Mouse (Mus musculus) heart, embryonic 15.5 days (tissue): ENCODE results near the gene Gfod1. TPM values are rescaled to one million over a fixed set of nuclear protein-coding genes. Genes with fewer than 3 reads are reported as not detected.

Experiments used
- ATAC-seq: fragments of 200-750 bp; cut with Nextera tagmentation; replicated peaks from 2 replicates; pipeline ENCODE4 v1.8.0; 2017; ENCODE audit warnings: low read depth, moderate TSS enrichment; ENCODE audit not compliant: insufficient number of reproducible peaks, insufficient read depth, low FRiP score
- H3K27ac ChIP-seq: fragments of 300-500 bp; sonication (generic); 2 replicates; pipeline ENCODE4 v1.5.1; 2015; ENCODE audit warnings: mild to moderate bottlenecking, inconsistent platforms
- H3K27me3 ChIP-seq: fragments of 300-500 bp; sonication (generic); 2 replicates; pipeline ENCODE4 v1.6.1; 2015; ENCODE audit warnings: inconsistent platforms
- H3K36me3 ChIP-seq: fragments of 300-500 bp; sonication (generic); 2 replicates; pipeline ENCODE4 v1.6.1; 2015; ENCODE audit warnings: mild to moderate bottlenecking, inconsistent platforms
- H3K4me1 ChIP-seq: fragments of 300-500 bp; sonication (generic); replicated peaks from 2 replicates; pipeline ENCODE4 v1.6.1; 2015; ENCODE audit warnings: inconsistent platforms
- H3K4me2 ChIP-seq: fragments of 300-500 bp; sonication (generic); 2 replicates; pipeline ENCODE4 v1.6.1; 2015; ENCODE audit warnings: inconsistent platforms, mild to moderate bottlenecking, moderate library complexity
- H3K4me3 ChIP-seq: fragments of 300-500 bp; sonication (generic); 2 replicates; pipeline ENCODE4 v1.5.1; 2015; ENCODE audit warnings: mild to moderate bottlenecking, inconsistent platforms
- H3K9ac ChIP-seq: fragments of 300-500 bp; sonication (generic); 2 replicates; pipeline ENCODE4 v1.6.1; 2015; ENCODE audit warnings: mild to moderate bottlenecking, inconsistent platforms
- H3K9me3 ChIP-seq: fragments of 300-500 bp; sonication (generic); replicated peaks from 2 replicates; pipeline ENCODE4 v1.6.1; 2016; ENCODE audit warnings: inconsistent platforms
- WGBS: fragments of 180-500 bp; shearing (Covaris S2); methylation state at CpG from one replicate; pipeline ENCODE4 v1.1.7; 2015; ENCODE audit warnings: mixed read lengths; 5-methylcytosine and 5-hydroxymethylcytosine counted together
- polyA plus RNA-seq: library from polyadenylated mRNA; unstranded; fragments of >200 nt; fragmentation: Nextera tagmentation; extraction: Ambion mirVana; gene quantifications from 2 replicates; pipeline ENCODE4 v1.2.1, GENCODE M21; 2015

The Gfod1 gene
- 0.73 and 0.81 TPM in 2 replicates for polyA plus RNA-seq

- Histone ChIP-seq H3K9ac (peak within 1 kb of the TSS; percentile 72), H3K9me3 (no peaks in the 10 kb centered on the region), H3K4me3 (peak within 1 kb of the TSS; percentile 68), H3K27me3 (0 out of 2 replicates have a peak, but pooled peaks cover 3% of the 10 kb centered on the region), H3K4me1 (peaks cover 43% of the 10 kb centered on the region), H3K27ac (peak within 1 kb of the TSS; percentile 92), H3K4me2 (peak within 1 kb of the TSS; percentile 98), H3K36me3 (no peaks in the 10 kb centered on the region)
- ATAC-seq, result peak; percentile 96
- under 1% methylated on average over 52 of the region's 53 CpGs for WGBS
Observed at GRCm38 (mm10) chr13:43304018-43304431, at the start of gene Gfod1. Gene Gfod1, minus strand, starts transcription at chr13:43304172.

DNA sequence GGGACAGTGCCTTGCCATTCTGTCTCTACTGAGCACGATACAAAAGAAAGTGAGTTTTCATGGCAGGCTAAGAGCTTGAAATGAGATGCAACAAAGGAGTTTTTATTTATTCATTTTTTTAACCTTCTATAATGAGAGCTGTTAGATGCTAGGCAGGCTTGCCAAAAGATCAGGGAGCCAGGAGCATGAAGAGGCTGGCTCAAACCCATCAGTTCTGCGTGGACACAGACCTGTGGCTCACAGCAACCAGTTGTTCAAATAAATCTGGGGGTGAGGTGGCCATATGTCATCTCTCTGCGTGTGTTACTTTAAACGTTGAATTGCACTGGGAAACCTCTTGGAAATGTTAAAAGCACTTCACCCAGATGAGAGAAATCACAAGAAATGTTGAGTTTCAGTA is 49.4 kb upstream of the Gfod1 start:
- ATAC-seq, result no peak
- H3K36me3 ChIP-seq, result no peaks in the 10 kb centered on the region
- WGBS, result 63% methylated on average over 4 of the region's 4 CpGs

GRCm38 (mm10) chr13:43350489-43351169 is 46.7 kb upstream of the Gfod1 start:
- Histone ChIP-seq H3K36me3 (no peaks in the 10 kb centered on the region), H3K9me3 (no peaks in the 10 kb centered on the region), H3K27me3 (no peaks in the 10 kb centered on the region), H3K4me1 (peaks cover 10% of the 10 kb centered on the region; the same call in 1 of the 2 replicates), H3K9ac (no peak overlapping the region), H3K4me2 (no peak overlapping the region), H3K4me3 (no peak overlapping the region), H3K27ac (no peak overlapping the region)
- ATAC-seq, result no peak
- WGBS, result 52% methylated on average over 9 of the region's 9 CpGs

More for the DNA sequence above, 49.4 kb upstream of the Gfod1 start:
- Histone ChIP-seq H3K4me3 (no peak overlapping the region), H3K27me3 (no peaks in the 10 kb centered on the region), H3K27ac (no peak overlapping the region), H3K4me1 (peaks cover 10% of the 10 kb centered on the region; the same call in 1 of the 2 replicates), H3K4me2 (no peak overlapping the region), H3K9ac (no peak overlapping the region), H3K9me3 (no peaks in the 10 kb centered on the region)

GRCm38 (mm10) chr13:43349376-43349775 is 45.4 kb upstream of the Gfod1 start:
- Histone ChIP-seq H3K4me1 (peaks cover 4% of the 10 kb centered on the region; the same call in 1 of the 2 replicates), H3K36me3 (no peaks in the 10 kb centered on the region), H3K9ac (no peak overlapping the region), H3K4me3 (no peak overlapping the region), H3K9me3 (no peaks in the 10 kb centered on the region), H3K4me2 (no peak overlapping the region), H3K27ac (no peak overlapping the region), H3K27me3 (no peaks in the 10 kb centered on the region)
- 81% methylated on average over 8 of the region's 8 CpGs for WGBS
- no peak for ATAC-seq

- Histone ChIP-seq H3K4me3 (no peak overlapping the region), H3K4me1 (no peaks in the 10 kb centered on the region), H3K27ac (no peak overlapping the region), H3K36me3 (no peaks in the 10 kb centered on the region), H3K27me3 (no peaks in the 10 kb centered on the region), H3K9me3 (no peaks in the 10 kb centered on the region), H3K9ac (no peak overlapping the region), H3K4me2 (no peak overlapping the region)
- no peak for ATAC-seq
Observed at GRCm38 (mm10) chr13:43346825-43347224, 42.9 kb upstream of the Gfod1 start.

GRCm38 (mm10) chr13:43338632-43339031 is 34.7 kb upstream of the Gfod1 start:
- H3K9me3 ChIP-seq, result no peaks in the 10 kb centered on the region
- H3K27ac ChIP-seq, result no peak overlapping the region
- ATAC-seq, result no peak
- peaks cover 13% of the 10 kb centered on the region for H3K4me1 ChIP-seq
- H3K36me3 ChIP-seq, result no peaks in the 10 kb centered on the region
- no peaks in the 10 kb centered on the region for H3K27me3 ChIP-seq
- H3K4me3 ChIP-seq, result no peak overlapping the region
- 71% methylated on average over 4 of the region's 4 CpGs for WGBS
- no peak overlapping the region for H3K9ac ChIP-seq
- no peak overlapping the region for H3K4me2 ChIP-seq

DNA sequence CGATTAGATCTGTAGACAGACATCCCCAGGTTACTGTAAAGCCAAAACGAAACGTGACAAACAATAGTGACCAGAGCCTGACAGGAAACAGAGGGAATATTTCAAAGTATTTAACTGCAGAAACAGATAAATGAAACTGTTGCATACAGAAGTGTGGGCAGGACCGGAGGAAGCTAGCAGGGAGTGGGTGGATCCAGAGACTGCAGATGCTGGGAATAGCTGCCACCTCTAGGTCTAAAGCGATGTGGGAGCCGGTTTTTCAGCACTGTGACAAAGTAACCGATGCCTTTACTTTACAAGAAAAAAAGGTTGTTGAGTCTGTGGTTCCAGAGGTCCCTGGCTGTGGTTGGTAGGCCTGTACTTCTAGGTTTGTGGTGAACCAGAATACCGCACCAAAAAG is 34.0 kb upstream of the Gfod1 start:
- H3K27ac ChIP-seq, result no peak overlapping the region
- 85% methylated on average over 8 of the region's 8 CpGs for WGBS

DNA sequence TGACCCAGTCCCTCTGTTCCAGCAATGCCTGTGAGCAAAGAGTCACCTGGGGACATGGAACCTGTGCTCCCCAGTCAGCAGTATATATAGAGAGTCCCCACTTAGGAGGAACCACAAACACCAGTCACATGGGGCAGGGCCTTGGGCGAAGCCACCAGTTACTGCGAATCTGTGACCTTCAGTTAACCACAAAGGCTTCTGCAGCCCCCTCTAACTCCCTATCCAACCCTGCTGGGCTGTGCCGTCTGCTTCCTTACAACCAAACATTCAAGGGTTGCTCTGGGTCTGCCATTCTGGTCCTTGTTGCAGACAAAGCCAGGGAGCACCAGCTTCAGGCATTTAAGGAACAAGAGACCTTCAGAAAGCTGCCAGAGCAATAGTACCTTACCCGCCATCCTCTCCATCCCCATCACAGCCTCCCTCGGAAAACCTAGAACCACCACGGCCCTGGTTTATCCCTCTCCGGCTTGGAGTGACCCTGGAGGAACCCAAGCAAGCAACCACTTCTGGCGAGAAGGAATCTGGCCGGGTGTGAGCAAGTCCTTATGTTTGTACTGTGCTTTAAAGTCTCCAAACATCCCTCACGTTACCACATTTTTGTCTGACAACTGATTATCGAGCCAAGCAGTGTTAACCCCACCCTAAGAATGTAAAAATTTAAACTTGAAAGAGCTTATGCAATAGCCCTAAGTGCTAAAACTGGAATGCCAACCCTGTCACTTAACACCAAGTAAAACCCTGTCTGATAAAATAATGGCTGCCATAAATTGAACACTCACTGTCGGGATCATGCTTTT is 32.7 kb upstream of the Gfod1 start:
- H3K4me1 ChIP-seq, result peaks cover 13% of the 10 kb centered on the region
- H3K9me3 ChIP-seq, result no peaks in the 10 kb centered on the region
- H3K27ac ChIP-seq, result peak overlapping the region; percentile 16; the same call in 1 of the 2 replicates
- 58% methylated on average over 12 of the region's 12 CpGs for WGBS
- no peaks in the 10 kb centered on the region for H3K27me3 ChIP-seq
- no peak overlapping the region for H3K4me3 ChIP-seq
- no peak for ATAC-seq
- no peaks in the 10 kb centered on the region for H3K36me3 ChIP-seq
- no peak overlapping the region for H3K4me2 ChIP-seq
- no peak overlapping the region for H3K9ac ChIP-seq

More for the DNA sequence above, 34.0 kb upstream of the Gfod1 start:
- Histone ChIP-seq H3K4me3 (no peak overlapping the region), H3K36me3 (no peaks in the 10 kb centered on the region), H3K9me3 (no peaks in the 10 kb centered on the region), H3K4me2 (no peak overlapping the region), H3K4me1 (peaks cover 13% of the 10 kb centered on the region), H3K27me3 (no peaks in the 10 kb centered on the region), H3K9ac (no peak overlapping the region)
- no peak for ATAC-seq

DNA sequence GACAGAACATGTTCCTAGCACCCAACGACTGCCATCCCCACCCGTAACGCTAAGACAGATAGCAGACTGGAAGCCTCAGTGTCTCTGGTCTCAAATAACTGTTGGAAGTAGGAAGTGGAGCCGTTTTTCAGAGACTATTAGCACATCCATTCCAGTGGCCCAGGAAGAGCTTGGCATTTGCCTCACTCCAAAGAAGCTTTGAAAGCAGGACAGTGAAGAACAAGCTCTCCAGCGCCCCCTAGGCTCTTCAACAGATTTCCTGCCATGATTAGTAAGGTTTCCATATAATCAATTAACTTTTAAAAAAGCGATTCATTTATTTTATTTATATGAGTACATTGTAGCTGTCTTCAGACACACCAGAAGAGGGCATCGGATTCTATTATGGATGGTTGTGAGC is 28.6 kb upstream of the Gfod1 start:
- Histone ChIP-seq H3K27me3 (no peaks in the 10 kb centered on the region), H3K4me3 (no peak overlapping the region), H3K36me3 (no peaks in the 10 kb centered on the region), H3K9ac (no peak overlapping the region), H3K4me1 (peaks cover 5% of the 10 kb centered on the region), H3K4me2 (no peak overlapping the region), H3K27ac (no peak overlapping the region), H3K9me3 (no peaks in the 10 kb centered on the region)
- ATAC-seq, result no peak
- WGBS, result 41% methylated on average over 7 of the region's 7 CpGs

DNA sequence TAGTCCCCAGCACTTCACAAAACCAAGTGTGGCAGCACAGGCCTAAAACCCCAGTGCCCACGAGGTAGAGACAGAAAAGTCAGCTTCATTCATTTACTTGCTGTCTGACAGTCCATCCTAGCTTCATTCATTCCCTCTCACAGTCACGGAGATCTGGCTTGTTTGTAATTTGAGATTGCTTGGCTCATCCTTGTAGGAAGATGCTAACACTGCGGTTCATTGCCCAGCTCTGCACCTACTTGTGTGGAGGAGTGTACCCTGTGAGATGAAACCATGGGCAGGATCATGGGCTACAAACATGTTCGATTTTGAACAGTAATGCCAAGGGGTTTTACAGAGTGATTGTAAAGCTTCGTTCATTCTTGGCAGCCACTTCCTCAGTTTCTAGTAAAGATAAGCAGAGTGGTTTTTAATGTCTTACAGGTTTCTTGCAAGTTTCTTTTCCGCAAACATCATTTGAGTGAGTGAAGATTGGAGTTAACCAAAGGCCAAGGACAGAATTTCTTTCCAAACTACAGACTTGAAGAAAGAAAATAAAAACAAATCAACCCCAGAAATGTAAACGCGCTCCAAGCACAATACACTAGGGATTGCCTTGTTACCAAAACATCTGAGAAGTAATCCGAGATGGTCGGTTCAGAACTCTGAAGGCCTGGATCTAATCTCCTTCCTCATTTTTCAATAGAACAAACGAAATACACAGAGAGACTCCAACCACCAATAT is 27.9 kb upstream of the Gfod1 start:
- no peaks in the 10 kb centered on the region for H3K27me3 ChIP-seq
- no peak for ATAC-seq
- H3K4me1 ChIP-seq, result peaks cover 5% of the 10 kb centered on the region
- H3K9ac ChIP-seq, result no peak overlapping the region
- 54% methylated on average over 11 of the region's 11 CpGs for WGBS
- H3K9me3 ChIP-seq, result no peaks in the 10 kb centered on the region
- H3K4me2 ChIP-seq, result no peak overlapping the region
- H3K4me3 ChIP-seq, result no peak overlapping the region
- no peaks in the 10 kb centered on the region for H3K36me3 ChIP-seq
- no peak overlapping the region for H3K27ac ChIP-seq

GRCm38 (mm10) chr13:43325427-43325826 is 21.5 kb upstream of the Gfod1 start:
- no peaks in the 10 kb centered on the region for H3K27me3 ChIP-seq
- no peaks in the 10 kb centered on the region for H3K4me1 ChIP-seq
- H3K4me2 ChIP-seq, result no peak overlapping the region
- no peak overlapping the region for H3K4me3 ChIP-seq
- ATAC-seq, result no peak
- no peak overlapping the region for H3K9ac ChIP-seq
- H3K36me3 ChIP-seq, result no peaks in the 10 kb centered on the region
- 66% methylated on average over 1 of the region's 1 CpGs for WGBS
- no peaks in the 10 kb centered on the region for H3K9me3 ChIP-seq
- no peak overlapping the region for H3K27ac ChIP-seq
